Mouse (Mus musculus) liver, embryonic 14.5 days (tissue): ENCODE results near the gene Dnajb9. TPM values are rescaled to one million over a fixed set of nuclear protein-coding genes. Genes with fewer than 3 reads are reported as not detected.

ENCODE experiments used
- ATAC-seq: fragments of 200-750 bp; cut with Nextera tagmentation; 2 replicates; pipeline ENCODE4 v1.8.0; 2017; ENCODE audit warnings: moderate number of reproducible peaks, mild to moderate bottlenecking, moderate library complexity; ENCODE audit not compliant: insufficient read depth
- DNase-seq, 3 experiments: peaks; one replicate each; pipeline ENCODE4 v3.0.0-alpha.2; 2012 to 2013; ENCODE audit warnings: low read depth in 3 of 3, low spot score in 3 of 3
- H3K27ac ChIP-seq: fragments of 300-500 bp; sonication (generic); 2 replicates; pipeline ENCODE4 v1.5.1; 2014; ENCODE audit warnings: moderate library complexity, mild to moderate bottlenecking, control low read depth, inconsistent platforms
- H3K27me3 ChIP-seq: fragments of 300-500 bp; sonication (generic); 2 replicates; pipeline ENCODE4 v1.6.1; 2014; ENCODE audit warnings: mild to moderate bottlenecking, low read length, moderate library complexity; ENCODE audit not compliant: control insufficient read depth, insufficient read depth
- H3K36me3 ChIP-seq: fragments of 300-500 bp; sonication (generic); replicated peaks from 2 replicates; pipeline ENCODE4 v1.6.1; 2014; ENCODE audit warnings: low read depth; ENCODE audit not compliant: control insufficient read depth, insufficient read depth
- H3K4me1 ChIP-seq, 2 experiments: fragments of 200-500 bp in 1 of 2; fragments of 300-500 bp in 1 of 2; sonication (generic) in 1 of 2; replicated peaks; 2 replicates each; pipeline ENCODE4 v1.6.1; 2012 to 2014; ENCODE audit warnings: antibody characterized with exemption in 1 of 2, inconsistent platforms in 1 of 2, low read length in 1 of 2; ENCODE audit not compliant: control insufficient read depth in 2 of 2, insufficient read depth in 2 of 2
- H3K4me2 ChIP-seq: fragments of 300-500 bp; sonication (generic); 2 replicates; pipeline ENCODE4 v1.6.1; 2014; ENCODE audit warnings: low read depth, mild to moderate bottlenecking, control low read depth, moderate library complexity
- H3K4me3 ChIP-seq, 2 experiments: fragments of 200-500 bp in 1 of 2; fragments of 300-500 bp in 1 of 2; sonication (generic) in 1 of 2; 2 replicates each; pipeline ENCODE4 v1.5.1; 2012 to 2014; ENCODE audit warnings: low read depth in 2 of 2, low read length in 2 of 2, mild to moderate bottlenecking in 2 of 2, control low read depth in 1 of 2, inconsistent platforms in 1 of 2, moderate library complexity in 1 of 2; ENCODE audit not compliant: insufficient read depth in 1 of 2
- H3K9ac ChIP-seq: fragments of 300-500 bp; sonication (generic); replicated peaks from 2 replicates; pipeline ENCODE4 v1.6.1; 2014; ENCODE audit warnings: mild to moderate bottlenecking, control low read depth, moderate library complexity
- H3K9me3 ChIP-seq: fragments of 300-500 bp; sonication (generic); 2 replicates; pipeline ENCODE4 v1.6.1; 2016; ENCODE audit warnings: low read length, mixed read lengths; ENCODE audit not compliant: control insufficient read depth
- CTCF ChIP-seq: IDR thresholded peaks from 2 replicates; pipeline ENCODE4 v1.5.1; 2016; ENCODE audit warnings: antibody characterized with exemption, low read depth, control low read depth
- EP300 ChIP-seq: IDR thresholded peaks from 2 replicates; pipeline ENCODE4 v1.6.1; 2016; ENCODE audit warnings: antibody characterized with exemption, low read depth
- WGBS: fragments of 180-500 bp; shearing (Covaris S2); extraction: QIAGEN DNeasy Blood & Tissue Kit; methylation state at CpG from one replicate; pipeline ENCODE4 v1.1.7; 2014; ENCODE audit not compliant: insufficient replicate concordance; 5-methylcytosine and 5-hydroxymethylcytosine counted together
- polyA plus RNA-seq, 2 experiments: library from polyadenylated mRNA; depleted of rRNA in 1 of 2; stranded (reverse) in 1 of 2; unstranded in 1 of 2; fragments of >200 nt; fragmentation: Nextera tagmentation in 1 of 2; extraction: Ambion mirVana in 1 of 2; gene quantifications; 2 replicates each; pipeline versions ENCODE4 v1.2.1 to v1.2.3; 2012 to 2014

The Dnajb9 gene
- polyA plus RNA-seq (2012; rRNA removed) (4.4 and 5.6 TPM in 2 replicates), polyA plus RNA-seq (2014; fragmentation: Nextera tagmentation; extraction: Ambion mirVana) (15.4 and 15.7 TPM in 2 replicates)

- peak within 1 kb of the TSS; percentile 94 for H3K4me2 ChIP-seq
- WGBS = 1% methylated on average over 77 of the region's 77 CpGs
- H3K27ac ChIP-seq = peak within 1 kb of the TSS; percentile 49
- DNase-seq (peak; percentile 96 to 98 (median 97)), ATAC-seq (peak; percentile 98)
- no peaks in the 10 kb centered on the region for H3K9me3 ChIP-seq
- peak within 1 kb of the TSS; percentile 78 to 90 for H3K4me3 ChIP-seq
- TF ChIP-seq CTCF (peak; percentile 88), EP300 (no peak)
- H3K4me1 ChIP-seq = peaks cover 6 to 8% of the 10 kb centered on the region in 2 experiments
- no peaks in the 10 kb centered on the region for H3K27me3 ChIP-seq
- H3K9ac ChIP-seq = peak within 1 kb of the TSS; percentile 89
- H3K36me3 ChIP-seq = peaks cover 4% of the 10 kb centered on the region
Observed at GRCm38 (mm10) chr12:44209824-44210752, at the start of gene Dnajb9. Gene Dnajb9 (minus strand): TSS chr12:44210326.

- Histone ChIP-seq H3K4me1 (no peaks in the 10 kb centered on the region), H3K4me2 (no peak overlapping the region), H3K4me3 (no peak overlapping the region), H3K27me3 (no peaks in the 10 kb centered on the region), H3K9me3 (no peaks in the 10 kb centered on the region), H3K9ac (no peak overlapping the region), H3K36me3 (no peaks in the 10 kb centered on the region), H3K27ac (no peak overlapping the region)
- DNase-seq = no peak
- 44% methylated on average over 9 of the region's 9 CpGs for WGBS
- TF ChIP-seq EP300 = no peak
- no peak for TF ChIP-seq CTCF
- no peak for ATAC-seq
Observed at GRCm38 (mm10) chr12:44248309-44248977, 38.3 kb upstream of the Dnajb9 start.

GRCm38 (mm10) chr12:44245739-44246138 is 35.6 kb upstream of the Dnajb9 start:
- H3K4me2 ChIP-seq = no peak overlapping the region
- TF ChIP-seq EP300 (no peak), CTCF (no peak)
- no peak overlapping the region for H3K4me3 ChIP-seq
- H3K36me3 ChIP-seq = no peaks in the 10 kb centered on the region
- H3K9ac ChIP-seq = no peak overlapping the region
- H3K4me1 ChIP-seq = no peaks in the 10 kb centered on the region
- no peaks in the 10 kb centered on the region for H3K27me3 ChIP-seq
- H3K27ac ChIP-seq = no peak overlapping the region
- no peaks in the 10 kb centered on the region for H3K9me3 ChIP-seq
- 66% methylated on average over 3 of the region's 3 CpGs for WGBS
- ATAC-seq = no peak
- DNase-seq = no peak

GRCm38 (mm10) chr12:44242407-44242806 is 32.3 kb upstream of the Dnajb9 start:
- Histone ChIP-seq H3K9ac (no peak overlapping the region), H3K27me3 (no peaks in the 10 kb centered on the region), H3K4me2 (no peak overlapping the region), H3K27ac (no peak overlapping the region), H3K9me3 (no peaks in the 10 kb centered on the region), H3K36me3 (no peaks in the 10 kb centered on the region), H3K4me3 (no peak overlapping the region), H3K4me1 (no peaks in the 10 kb centered on the region)
- no peak for TF ChIP-seq EP300
- TF ChIP-seq CTCF = no peak
- ATAC-seq (no peak), DNase-seq (no peak)
- WGBS = 67% methylated on average over 4 of the region's 4 CpGs

- Histone ChIP-seq H3K4me1 (no peaks in the 10 kb centered on the region), H3K4me3 (no peak overlapping the region), H3K36me3 (no peaks in the 10 kb centered on the region), H3K27ac (no peak overlapping the region), H3K4me2 (no peak overlapping the region), H3K27me3 (no peaks in the 10 kb centered on the region), H3K9me3 (no peaks in the 10 kb centered on the region), H3K9ac (no peak overlapping the region)
- no peak for DNase-seq
- no peak for ATAC-seq
- 59% methylated on average over 7 of the region's 7 CpGs for WGBS
- TF ChIP-seq CTCF = no peak
Observed at GRCm38 (mm10) chr12:44241090-44241489, 31.0 kb upstream of the Dnajb9 start.
